Mouse (Mus musculus): Measurements from ENCODE around the gene Nav2. TPM values are rescaled to one million over a fixed set of nuclear protein-coding genes. Genes with fewer than 3 reads are reported as not detected.

Gene Nav2
- total and polyA plus RNA-seq, 3 experiments, result under 0.01 TPM; not detected in 2

DNA sequence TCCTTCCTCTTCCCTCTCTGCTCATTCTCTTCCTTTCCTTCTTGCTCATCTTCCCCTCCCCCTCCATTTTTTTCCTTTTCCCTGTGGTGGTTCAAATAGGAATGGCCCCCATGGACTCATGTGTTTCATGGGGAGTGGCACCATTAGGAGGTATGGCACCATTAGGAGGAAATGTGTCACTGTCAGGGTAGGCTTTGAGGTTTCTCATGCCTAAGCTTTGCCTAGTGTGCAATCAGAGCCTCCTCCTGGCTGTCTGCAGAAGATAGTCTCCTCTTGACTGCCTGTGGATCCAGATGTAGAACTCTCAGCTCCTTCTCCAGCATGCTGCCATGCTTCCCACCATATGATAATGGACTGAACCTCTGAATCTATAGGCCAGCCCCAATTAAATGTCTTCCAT, 525.4 kb downstream of the Nav2 start:
- in situ Hi-C loops (cut with MboI; ENCODE audit: low pct_ligation_motif_present, low pct_unique_long_range_greater_than_20kb, low sequenced_read_pairs) (no loop called here), dilution Hi-C loops (cut with MboI; ENCODE audit: extremely low pct_ligation_motif_present, extremely low pct_unique_long_range_greater_than_20kb, low sequenced_read_pairs) (no loop called here)
- no peak overlapping the region for H3K4me2 ChIP-seq (ENCODE audit: insufficient read depth, low read depth, poor library complexity, severe bottlenecking)
- H3K4me1 ChIP-seq (ENCODE audit: control insufficient read depth in 1 of 2, insufficient read depth in 2 of 2), result peaks cover 2 to 6% of the 10 kb centered on the region in 2 experiments
- no peak overlapping the region for H3K4me3 ChIP-seq (replicated peaks in 1 of 3; ENCODE audit: low read depth in 2 of 3, low read length in 2 of 3, poor library complexity in 1 of 3)
- H3K9me3 ChIP-seq (replicated peaks; ENCODE audit: low read length), result no peaks in the 10 kb centered on the region
- H3K9ac ChIP-seq (ENCODE audit: insufficient read depth, low read depth), result no peak overlapping the region
- no peak overlapping the region for H3K27ac ChIP-seq (ENCODE audit: insufficient read depth, low read depth)
- H3K79me2 ChIP-seq (replicated peaks; ENCODE audit: control insufficient read depth, extremely low read depth, insufficient read depth, poor library complexity, severe bottlenecking), result no peaks in the 10 kb centered on the region
- no peaks in the 10 kb centered on the region for H3K36me3 ChIP-seq (replicated peaks in 1 of 2; ENCODE audit: control insufficient read depth in 1 of 2, insufficient read depth in 1 of 2, low read length in 1 of 2)
- DNase-seq (ENCODE audit: extremely low read depth), result no peak
- TF ChIP-seq RAD21 (IDR thresholded peaks at IDR 0.05; ENCODE audit: low read depth, low read length), result no peak
- TF ChIP-seq JUND (conservative IDR thresholded peaks at IDR 0.05; ENCODE audit: low read depth, low read length), result no peak
- no peak for TF ChIP-seq GABPA (IDR thresholded peaks at IDR 0.05; ENCODE audit: insufficient replicate concordance, low read depth, low read length)
- TF ChIP-seq SIN3A (IDR thresholded peaks at IDR 0.05; ENCODE audit: low read length), result no peak
- no peak for TF ChIP-seq TBP (conservative IDR thresholded peaks at IDR 0.05; ENCODE audit: low read depth, low read length)
- TF ChIP-seq MEF2A (IDR thresholded peaks at IDR 0.05; ENCODE audit: borderline replicate concordance, low read depth, low read length), result no peak
- no peak for TF ChIP-seq MAFK (IDR thresholded peaks at IDR 0.05; ENCODE audit: insufficient replicate concordance, low read length)
- TF ChIP-seq NELFE (IDR thresholded peaks at IDR 0.05; ENCODE audit: low read depth, low read length), result no peak
- TF ChIP-seq USF1 (IDR thresholded peaks at IDR 0.05; ENCODE audit: low read depth, low read length), result no peak
- no peak for TF ChIP-seq ZMIZ1 (IDR thresholded peaks at IDR 0.05; ENCODE audit: low read depth, low read length)
- TF ChIP-seq TCF12 (IDR thresholded peaks at IDR 0.05; ENCODE audit: low read depth, low read length), result no peak
- TF ChIP-seq UBTF (IDR thresholded peaks at IDR 0.05; ENCODE audit: low read depth, low read length), result no peak
- TF ChIP-seq PAX5 (IDR thresholded peaks at IDR 0.05; ENCODE audit: low read length), result no peak
- no peak for TF ChIP-seq MXI1 (IDR thresholded peaks at IDR 0.05; ENCODE audit: low read depth, low read length)
- no peak for TF ChIP-seq IRF4 (IDR thresholded peaks at IDR 0.05; ENCODE audit: low read depth, low read length)
- no peak for TF ChIP-seq NRF1 (IDR thresholded peaks at IDR 0.05; ENCODE audit: low read depth, low read length)
- no peak for TF ChIP-seq POLR2A (IDR thresholded peaks at IDR 0.05; ENCODE audit: low read depth, low read length)
- no peak for TF ChIP-seq RCOR1 (conservative IDR thresholded peaks at IDR 0.05; ENCODE audit: low read depth, low read length)
- TF ChIP-seq MYC (IDR thresholded peaks at IDR 0.05; ENCODE audit: low read depth, low read length), result no peak
- TF ChIP-seq USF2 (conservative IDR thresholded peaks at IDR 0.05; ENCODE audit: low read depth, low read length), result no peak
- peaks cover 26% of the 10 kb centered on the region for H3K27me3 ChIP-seq (replicated peaks)

GRCm38 (mm10) chr7:49436492-49436891, 528.0 kb downstream of the Nav2 start:
- H3K9me3 ChIP-seq (replicated peaks; ENCODE audit: low read length), result no peaks in the 10 kb centered on the region
- dilution Hi-C loops (cut with MboI; ENCODE audit: extremely low pct_ligation_motif_present, extremely low pct_unique_long_range_greater_than_20kb, low sequenced_read_pairs), result no loop called here
- no peak overlapping the region for H3K4me2 ChIP-seq (ENCODE audit: insufficient read depth, low read depth, poor library complexity, severe bottlenecking)

More at GRCm38 (mm10) chr7:49436492-49436891, 528.0 kb downstream of the Nav2 start:
- in situ Hi-C loops (cut with MboI; ENCODE audit: low pct_ligation_motif_present, low pct_unique_long_range_greater_than_20kb, low sequenced_read_pairs), result no loop called here
- Histone ChIP-seq H3K4me1 (ENCODE audit: control insufficient read depth in 1 of 2, insufficient read depth in 2 of 2) (no peaks in the 10 kb centered on the region), H3K36me3 (replicated peaks in 1 of 2; ENCODE audit: control insufficient read depth in 1 of 2, insufficient read depth in 1 of 2, low read length in 1 of 2) (no peaks in the 10 kb centered on the region), H3K79me2 (replicated peaks; ENCODE audit: control insufficient read depth, extremely low read depth, insufficient read depth, poor library complexity, severe bottlenecking) (no peaks in the 10 kb centered on the region), H3K9ac (ENCODE audit: insufficient read depth, low read depth) (no peak overlapping the region), H3K4me3 (replicated peaks in 1 of 3; ENCODE audit: low read depth in 2 of 3, low read length in 2 of 3, poor library complexity in 1 of 3) (no peak overlapping the region), H3K27me3 (replicated peaks) (peaks cover 34% of the 10 kb centered on the region), H3K27ac (ENCODE audit: insufficient read depth, low read depth) (no peak overlapping the region)
- TF ChIP-seq ZKSCAN1 (IDR thresholded peaks at IDR 0.05; ENCODE audit: borderline replicate concordance, low read depth, low read length), result no peak
- no peak for TF ChIP-seq MAX (IDR thresholded peaks at IDR 0.05; ENCODE audit: low read length)
- no peak for TF ChIP-seq UBTF (IDR thresholded peaks at IDR 0.05; ENCODE audit: low read depth, low read length)
- no peak for TF ChIP-seq MYC (IDR thresholded peaks at IDR 0.05; ENCODE audit: low read depth, low read length)
- TF ChIP-seq POLR2AphosphoS2 (IDR thresholded peaks at IDR 0.05; ENCODE audit: low read depth, low read length), result no peak
- TF ChIP-seq ZC3H11A (IDR thresholded peaks at IDR 0.05; ENCODE audit: low read depth, low read length), result no peak
- DNase-seq (ENCODE audit: extremely low read depth), result no peak
